Mouse (Mus musculus): ENCODE measurements around the gene Ncs1. TPM values are rescaled to one million over a fixed set of nuclear protein-coding genes. Genes with fewer than 3 reads are reported as not detected.

Ncs1 gene
- polyA plus RNA-seq, 1 experiment from 2014 or later = 95.5 TPM

- no peak overlapping the region for H3K4me2 ChIP-seq (ENCODE audit: low read depth)
- H3K9ac ChIP-seq (ENCODE audit: low read length) = no peak overlapping the region
- ATAC-seq (ENCODE audit: insufficient read depth, low FRiP score, low TSS enrichment) (no peak), DNase-seq (ENCODE audit: low spot score) (no peak)
- H3K9me3 ChIP-seq (ENCODE audit: control insufficient read depth, low read length) = no peaks in the 10 kb centered on the region
- H3K27me3 ChIP-seq (ENCODE audit: control insufficient read depth, insufficient read depth, low read length) = no peaks in the 10 kb centered on the region
- H3K27ac ChIP-seq (ENCODE audit: low read depth, low read length) = no peak overlapping the region
- WGBS = 85% methylated on average over 5 of the region's 6 CpGs
- H3K4me1 ChIP-seq (ENCODE audit: control insufficient read depth, insufficient read depth, low read length) = no peaks in the 10 kb centered on the region
- no peak overlapping the region for H3K4me3 ChIP-seq (ENCODE audit: low read depth, low read length)
- H3K36me3 ChIP-seq (ENCODE audit: control insufficient read depth, insufficient read depth, low read length) = peaks cover 2% of the 10 kb centered on the region; the same call in 1 of the 2 replicates
Observed at GRCm38 (mm10) chr2:31274993-31275392, 29.4 kb downstream of the Ncs1 start.

GRCm38 (mm10) chr2:31277810-31278209 is 32.2 kb downstream of the Ncs1 start:
- DNase-seq (ENCODE audit: low spot score) (no peak), ATAC-seq (ENCODE audit: insufficient read depth, low FRiP score, low TSS enrichment) (no peak)
- H3K27ac ChIP-seq (ENCODE audit: low read depth, low read length) = no peak overlapping the region
- no peaks in the 10 kb centered on the region for H3K9me3 ChIP-seq (ENCODE audit: control insufficient read depth, low read length)
- no peak overlapping the region for H3K4me3 ChIP-seq (ENCODE audit: low read depth, low read length)
- peaks cover 2% of the 10 kb centered on the region; the same call in 1 of the 2 replicates for H3K36me3 ChIP-seq (ENCODE audit: control insufficient read depth, insufficient read depth, low read length)
- no peaks in the 10 kb centered on the region for H3K27me3 ChIP-seq (ENCODE audit: control insufficient read depth, insufficient read depth, low read length)
- no peaks in the 10 kb centered on the region for H3K4me1 ChIP-seq (ENCODE audit: control insufficient read depth, insufficient read depth, low read length)
- no peak overlapping the region for H3K9ac ChIP-seq (ENCODE audit: low read length)
- no peak overlapping the region for H3K4me2 ChIP-seq (ENCODE audit: low read depth)
- 65% methylated on average over 6 of the region's 6 CpGs for WGBS

GRCm38 (mm10) chr2:31278483-31278882 is 32.9 kb downstream of the Ncs1 start:
- DNase-seq (ENCODE audit: low spot score) = no peak
- Histone ChIP-seq H3K4me1 (ENCODE audit: control insufficient read depth, insufficient read depth, low read length) (no peaks in the 10 kb centered on the region), H3K4me2 (ENCODE audit: low read depth) (no peak overlapping the region), H3K27ac (ENCODE audit: low read depth, low read length) (no peak overlapping the region), H3K4me3 (ENCODE audit: low read depth, low read length) (no peak overlapping the region), H3K36me3 (ENCODE audit: control insufficient read depth, insufficient read depth, low read length) (peaks cover 2% of the 10 kb centered on the region; the same call in 1 of the 2 replicates), H3K27me3 (ENCODE audit: control insufficient read depth, insufficient read depth, low read length) (no peaks in the 10 kb centered on the region), H3K9ac (ENCODE audit: low read length) (no peak overlapping the region), H3K9me3 (ENCODE audit: control insufficient read depth, low read length) (no peaks in the 10 kb centered on the region)
- WGBS = 77% methylated on average over 5 of the region's 5 CpGs
- no peak for ATAC-seq (ENCODE audit: insufficient read depth, low FRiP score, low TSS enrichment)

GRCm38 (mm10) chr2:31281138-31281537 is 35.5 kb downstream of the Ncs1 start:
- WGBS = 89% methylated on average over 8 of the region's 8 CpGs
- peaks cover 2% of the 10 kb centered on the region; the same call in 1 of the 2 replicates for H3K36me3 ChIP-seq (ENCODE audit: control insufficient read depth, insufficient read depth, low read length)

GRCm38 (mm10) chr2:31282266-31282665 is 36.6 kb downstream of the Ncs1 start:
- peaks cover 2% of the 10 kb centered on the region for H3K36me3 ChIP-seq (ENCODE audit: control insufficient read depth, insufficient read depth, low read length)

More at GRCm38 (mm10) chr2:31281138-31281537, 35.5 kb downstream of the Ncs1 start:
- Histone ChIP-seq H3K4me1 (ENCODE audit: control insufficient read depth, insufficient read depth, low read length) (no peaks in the 10 kb centered on the region), H3K4me2 (ENCODE audit: low read depth) (no peak overlapping the region), H3K9ac (ENCODE audit: low read length) (no peak overlapping the region), H3K27ac (ENCODE audit: low read depth, low read length) (no peak overlapping the region), H3K27me3 (ENCODE audit: control insufficient read depth, insufficient read depth, low read length) (no peaks in the 10 kb centered on the region), H3K4me3 (ENCODE audit: low read depth, low read length) (no peak overlapping the region), H3K9me3 (ENCODE audit: control insufficient read depth, low read length) (no peaks in the 10 kb centered on the region)
- no peak for ATAC-seq (ENCODE audit: insufficient read depth, low FRiP score, low TSS enrichment)
- no peak for DNase-seq (ENCODE audit: low spot score)

GRCm38 (mm10) chr2:31282880-31283279 is 37.3 kb downstream of the Ncs1 start:
- no peaks in the 10 kb centered on the region for H3K9me3 ChIP-seq (ENCODE audit: control insufficient read depth, low read length)
- no peak for ATAC-seq (ENCODE audit: insufficient read depth, low FRiP score, low TSS enrichment)
- H3K9ac ChIP-seq (ENCODE audit: low read length) = no peak overlapping the region
- no peak for DNase-seq (ENCODE audit: low spot score)
- H3K4me1 ChIP-seq (ENCODE audit: control insufficient read depth, insufficient read depth, low read length) = no peaks in the 10 kb centered on the region
- H3K4me3 ChIP-seq (ENCODE audit: low read depth, low read length) = no peak overlapping the region
- peaks cover 3% of the 10 kb centered on the region for H3K36me3 ChIP-seq (ENCODE audit: control insufficient read depth, insufficient read depth, low read length)
- H3K27me3 ChIP-seq (ENCODE audit: control insufficient read depth, insufficient read depth, low read length) = no peaks in the 10 kb centered on the region
- WGBS = 97% methylated on average over 12 of the region's 12 CpGs
- no peak overlapping the region for H3K27ac ChIP-seq (ENCODE audit: low read depth, low read length)
- H3K4me2 ChIP-seq (ENCODE audit: low read depth) = no peak overlapping the region

More at GRCm38 (mm10) chr2:31282266-31282665, 36.6 kb downstream of the Ncs1 start:
- 39% methylated on average over 7 of the region's 7 CpGs for WGBS
- no peaks in the 10 kb centered on the region for H3K27me3 ChIP-seq (ENCODE audit: control insufficient read depth, insufficient read depth, low read length)
- no peak overlapping the region for H3K27ac ChIP-seq (ENCODE audit: low read depth, low read length)
- H3K9me3 ChIP-seq (ENCODE audit: control insufficient read depth, low read length) = no peaks in the 10 kb centered on the region
- ATAC-seq (ENCODE audit: insufficient read depth, low FRiP score, low TSS enrichment) = no peak
- DNase-seq (ENCODE audit: low spot score) = no peak
- no peak overlapping the region for H3K9ac ChIP-seq (ENCODE audit: low read length)
- no peaks in the 10 kb centered on the region for H3K4me1 ChIP-seq (ENCODE audit: control insufficient read depth, insufficient read depth, low read length)
- no peak overlapping the region for H3K4me3 ChIP-seq (ENCODE audit: low read depth, low read length)
- H3K4me2 ChIP-seq (ENCODE audit: low read depth) = no peak overlapping the region

GRCm38 (mm10) chr2:31284531-31284930 is 38.9 kb downstream of the Ncs1 start:
- Histone ChIP-seq H3K4me2 (ENCODE audit: low read depth) (no peak overlapping the region), H3K4me1 (ENCODE audit: control insufficient read depth, insufficient read depth, low read length) (no peaks in the 10 kb centered on the region), H3K27me3 (ENCODE audit: control insufficient read depth, insufficient read depth, low read length) (no peaks in the 10 kb centered on the region), H3K9ac (ENCODE audit: low read length) (no peak overlapping the region), H3K9me3 (ENCODE audit: control insufficient read depth, low read length) (no peaks in the 10 kb centered on the region), H3K4me3 (ENCODE audit: low read depth, low read length) (no peak overlapping the region), H3K27ac (ENCODE audit: low read depth, low read length) (no peak overlapping the region), H3K36me3 (ENCODE audit: control insufficient read depth, insufficient read depth, low read length) (peaks cover 10% of the 10 kb centered on the region)
- DNase-seq (ENCODE audit: low spot score) = no peak
- ATAC-seq (ENCODE audit: insufficient read depth, low FRiP score, low TSS enrichment) = no peak
- 91% methylated on average over 5 of the region's 5 CpGs for WGBS

GRCm38 (mm10) chr2:31291421-31291820 is 45.8 kb downstream of the Ncs1 start:
- WGBS = 11% methylated on average over 6 of the region's 6 CpGs
- Histone ChIP-seq H3K4me1 (ENCODE audit: control insufficient read depth, insufficient read depth, low read length) (no peaks in the 10 kb centered on the region), H3K9me3 (ENCODE audit: control insufficient read depth, low read length) (no peaks in the 10 kb centered on the region), H3K27ac (ENCODE audit: low read depth, low read length) (no peak overlapping the region), H3K4me2 (ENCODE audit: low read depth) (no peak overlapping the region), H3K4me3 (ENCODE audit: low read depth, low read length) (no peak overlapping the region), H3K36me3 (ENCODE audit: control insufficient read depth, insufficient read depth, low read length) (peaks cover 14% of the 10 kb centered on the region), H3K27me3 (ENCODE audit: control insufficient read depth, insufficient read depth, low read length) (no peaks in the 10 kb centered on the region), H3K9ac (ENCODE audit: low read length) (no peak overlapping the region)
- peak; percentile 69 for DNase-seq (ENCODE audit: low spot score)
- ATAC-seq (ENCODE audit: insufficient read depth, low FRiP score, low TSS enrichment) = no peak

- Histone ChIP-seq H3K4me2 (ENCODE audit: low read depth) (no peak overlapping the region), H3K4me3 (ENCODE audit: low read depth, low read length) (no peak overlapping the region), H3K27ac (ENCODE audit: low read depth, low read length) (no peak overlapping the region), H3K9ac (ENCODE audit: low read length) (no peak overlapping the region), H3K36me3 (ENCODE audit: control insufficient read depth, insufficient read depth, low read length) (peaks cover 4% of the 10 kb centered on the region; the same call in 1 of the 2 replicates), H3K9me3 (ENCODE audit: control insufficient read depth, low read length) (no peaks in the 10 kb centered on the region), H3K4me1 (ENCODE audit: control insufficient read depth, insufficient read depth, low read length) (0 out of 2 replicates have a peak, but pooled peaks cover 3% of the 10 kb centered on the region), H3K27me3 (ENCODE audit: control insufficient read depth, insufficient read depth, low read length) (no peaks in the 10 kb centered on the region)
- WGBS = 2% methylated on average over 4 of the region's 4 CpGs
- no peak for ATAC-seq (ENCODE audit: insufficient read depth, low FRiP score, low TSS enrichment)
- peak; percentile 77 for DNase-seq (ENCODE audit: low spot score)
Observed at GRCm38 (mm10) chr2:31294985-31295384, 49.4 kb downstream of the Ncs1 start.
